Mouse (Mus musculus): Measurements from ENCODE around the gene Zfp454.

Zfp454 gene

GRCm38 (mm10) chr11:50887390-50888128 is at the start of gene Zfp454:
Zfp454 (minus strand) TSS chr11:50887651.
- DNase-seq, result peak; percentile 91

DNA sequence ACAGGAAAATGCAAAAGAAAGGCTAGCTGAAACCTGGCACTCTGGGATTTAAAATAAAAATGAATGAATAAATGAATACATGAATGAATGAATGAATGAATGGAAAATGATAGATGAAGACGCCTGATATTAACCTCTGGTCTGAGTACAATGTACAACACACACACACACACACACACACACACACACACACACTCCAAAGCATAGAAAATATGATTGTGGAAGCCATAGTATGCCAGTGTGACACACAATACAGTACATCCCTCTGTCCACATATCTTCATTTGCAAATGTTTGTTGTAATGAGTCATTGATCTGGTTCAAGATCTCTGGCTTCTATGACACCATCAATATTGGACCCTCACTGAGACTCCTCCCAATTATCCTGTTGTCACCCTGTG is 44.6 kb upstream of the Zfp454 start:
- no peak for DNase-seq

- peak; percentile 88 for DNase-seq
Measured at GRCm38 (mm10) chr11:50931451-50931866, 44.0 kb upstream of the Zfp454 start, which contains the start of gene Zfp354b. Zfp354b (minus strand) TSS chr11:50931633.

GRCm38 (mm10) chr11:50931021-50931420 is 43.6 kb upstream of the Zfp454 start:
- DNase-seq, result no peak

- no peak for DNase-seq
Measured at GRCm38 (mm10) chr11:50930469-50931014, 43.1 kb upstream of the Zfp454 start.

DNA sequence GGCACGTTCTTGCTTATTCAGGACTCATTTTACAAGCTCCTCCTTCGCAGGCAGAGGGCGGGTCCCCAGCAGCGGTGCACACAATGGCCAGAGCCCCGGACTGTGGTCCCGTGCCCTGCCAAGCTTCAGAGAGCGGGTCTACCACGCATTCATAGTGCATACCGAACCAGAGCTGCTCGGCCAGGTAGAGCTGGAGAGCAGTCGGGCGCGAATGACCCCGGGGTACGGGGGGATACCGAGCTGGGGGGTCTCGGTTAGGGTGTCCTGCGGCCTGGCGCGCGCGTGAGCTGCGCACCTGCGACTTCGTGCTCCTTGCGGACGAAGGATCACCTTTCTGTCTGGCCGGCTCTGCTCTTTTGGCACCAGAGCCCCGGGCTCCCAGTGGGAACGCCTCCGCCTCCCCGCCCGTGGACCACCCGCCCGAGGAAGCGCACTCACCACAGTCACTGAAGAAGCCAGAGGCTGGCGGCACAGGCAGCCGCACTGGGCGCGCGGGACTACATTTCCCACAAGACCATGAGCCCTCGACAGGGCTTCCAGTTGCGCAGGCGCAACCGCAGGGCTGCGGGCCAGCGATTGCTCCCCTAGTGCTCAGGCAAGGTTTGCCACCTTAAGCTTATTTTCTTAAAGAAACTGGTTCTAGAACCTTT is 28.3 kb upstream of the Zfp454 start, which contains the start of gene Zfp2:
Gene Zfp2, minus strand, starts transcription at position 495 of the 650 bp plus-strand sequence.
- DNase-seq, result peak; percentile 89

GRCm38 (mm10) chr11:50914461-50914860 is 27.0 kb upstream of the Zfp454 start:
- no peak for DNase-seq

- no peak for DNase-seq
Measured at GRCm38 (mm10) chr11:50913301-50913700, 25.9 kb upstream of the Zfp454 start.

DNA sequence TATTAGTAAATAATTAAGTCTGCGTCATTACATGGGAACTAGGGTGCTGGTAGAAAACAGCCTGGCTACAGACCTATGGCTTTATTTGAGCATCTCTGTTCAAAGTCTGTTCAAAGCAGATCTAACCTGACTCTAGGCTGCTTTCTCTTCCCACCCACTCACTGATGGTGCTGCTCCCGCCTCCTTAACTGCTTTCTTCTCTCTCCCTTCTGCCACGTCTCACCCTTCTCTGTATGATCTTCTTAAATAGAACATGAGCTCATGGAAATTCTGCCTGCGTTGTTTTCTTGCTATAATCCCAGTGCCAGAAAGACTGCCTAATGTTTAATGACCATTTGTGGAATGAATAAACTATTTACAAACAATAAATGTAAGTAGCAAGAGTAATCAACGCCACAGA is 20.7 kb upstream of the Zfp454 start:
- DNase-seq, result no peak

DNA sequence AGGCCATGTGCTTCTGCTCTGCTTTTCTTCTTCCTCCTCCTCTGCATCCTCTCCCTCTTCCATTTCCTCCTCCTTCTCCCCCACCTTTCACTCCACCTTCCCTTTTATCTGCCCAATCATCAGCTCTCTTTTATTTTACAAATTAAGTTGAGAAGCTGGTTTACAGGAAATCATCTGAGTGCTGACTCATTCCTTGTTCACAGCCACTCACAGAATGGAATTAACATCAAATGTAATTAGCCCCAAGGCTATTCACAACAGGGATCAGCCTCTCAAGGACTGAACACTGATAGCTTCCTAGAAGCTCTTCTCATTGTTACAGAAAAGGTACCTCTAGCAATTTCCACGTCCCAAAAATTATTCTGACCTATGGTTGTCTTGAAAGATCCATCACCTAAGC is 9.9 kb upstream of the Zfp454 start:
- no peak for DNase-seq

GRCm38 (mm10) chr11:50892441-50892840 is 5.0 kb upstream of the Zfp454 start:
- no peak for DNase-seq

GRCm38 (mm10) chr11:50886933-50887293 is 538 bp downstream of the Zfp454 start:
- DNase-seq, result no peak

- DNase-seq, result peak; percentile 26
Measured at GRCm38 (mm10) chr11:50886231-50886932, 1.1 kb downstream of the Zfp454 start.

DNA sequence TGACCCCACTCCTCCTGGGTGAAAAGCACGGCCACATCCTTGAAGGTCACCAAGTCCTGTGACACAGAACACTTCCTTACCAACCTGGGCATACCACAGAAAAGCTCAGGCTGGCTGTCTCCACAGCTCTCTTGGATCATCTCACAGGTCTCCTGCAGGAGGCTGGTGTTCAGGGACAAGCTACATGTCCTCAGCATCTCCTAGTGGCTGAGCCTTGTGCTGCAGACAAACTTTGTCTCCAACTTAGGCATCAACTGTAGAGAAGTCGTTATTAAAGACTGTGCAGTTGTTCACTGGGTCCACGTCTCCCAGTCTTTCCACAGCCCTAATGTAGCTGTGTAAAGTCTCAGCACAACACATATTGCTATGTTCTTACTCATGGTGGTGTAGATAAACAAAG is 3.7 kb downstream of the Zfp454 start:
- no peak for DNase-seq

DNA sequence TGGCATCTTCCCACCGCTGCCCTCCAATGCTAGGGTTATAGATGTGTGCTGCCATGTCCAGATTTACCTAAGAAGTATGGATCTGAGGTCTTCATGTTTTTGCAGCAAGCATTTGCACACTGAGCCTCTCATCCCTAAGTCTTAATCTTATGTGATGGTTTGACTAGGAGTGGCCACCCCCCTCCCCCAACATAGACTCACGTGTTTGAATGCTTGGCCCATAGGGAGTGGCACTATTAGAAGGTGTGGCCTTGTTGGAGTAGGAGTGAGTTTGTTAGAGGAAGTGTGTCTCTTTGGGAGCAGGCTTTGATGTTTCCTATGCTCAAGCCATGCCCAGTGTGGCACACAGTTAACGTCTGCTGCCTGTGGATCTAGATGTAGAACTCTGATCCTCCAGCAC is 8.8 kb downstream of the Zfp454 start:
- no peak for DNase-seq

GRCm38 (mm10) chr11:50850989-50851601 is 36.4 kb downstream of the Zfp454 start:
- no peak for DNase-seq

- no peak for DNase-seq
Measured at GRCm38 (mm10) chr11:50850177-50850735, 37.2 kb downstream of the Zfp454 start, which contains the start of gene Grm6. Grm6 (plus strand) TSS chr11:50850685.

DNA sequence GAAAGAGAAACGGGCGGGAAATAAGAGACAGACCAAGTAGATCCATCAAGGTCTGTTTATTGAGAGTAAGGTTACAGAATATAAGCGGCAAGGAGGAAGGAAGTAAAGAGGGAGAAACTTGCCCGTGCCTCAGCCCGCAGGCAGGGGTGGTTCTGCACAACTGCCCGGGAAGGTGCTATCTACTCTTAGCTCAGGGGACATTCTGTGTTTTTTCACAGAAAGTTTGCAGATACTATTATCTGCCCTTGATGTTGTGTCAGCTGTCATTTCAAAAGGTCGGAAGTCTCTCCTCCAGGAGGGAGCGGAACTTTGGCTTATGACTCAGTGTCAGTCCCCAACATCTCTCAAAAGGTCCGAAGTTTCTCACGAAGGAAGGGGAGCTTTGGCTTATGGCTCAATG is 38.1 kb downstream of the Zfp454 start:
- DNase-seq, result no peak

DNA sequence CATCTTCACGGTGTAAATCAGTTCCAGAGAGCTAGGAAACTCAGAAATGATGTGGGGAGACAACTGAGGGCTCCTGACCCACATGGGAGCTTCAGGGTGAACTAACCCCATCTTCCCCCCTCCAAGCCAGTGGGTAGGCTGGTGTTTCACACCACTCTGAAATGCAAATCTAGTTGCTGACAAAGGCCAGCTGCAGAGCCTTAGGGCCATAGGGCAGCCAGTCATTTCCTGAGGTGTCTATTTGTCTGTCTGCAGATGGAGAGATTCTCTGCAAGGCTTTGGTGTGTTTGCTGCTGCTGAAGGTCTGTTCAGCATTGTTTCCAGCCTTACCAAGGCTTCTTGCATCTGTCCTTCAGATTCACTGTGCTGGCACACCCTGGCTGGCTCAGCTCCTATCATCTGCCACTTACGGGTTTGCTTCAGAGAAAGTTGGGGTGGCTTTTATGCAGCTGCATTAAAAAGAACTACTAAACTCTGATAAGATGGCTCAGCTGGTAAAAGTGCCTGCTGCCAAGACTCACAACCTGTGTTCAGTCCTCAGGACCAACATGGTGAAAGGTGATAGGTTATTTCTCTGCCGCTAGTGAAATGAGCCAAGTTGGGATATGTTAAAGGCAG is 38.8 kb downstream of the Zfp454 start:
- no peak for DNase-seq

DNA sequence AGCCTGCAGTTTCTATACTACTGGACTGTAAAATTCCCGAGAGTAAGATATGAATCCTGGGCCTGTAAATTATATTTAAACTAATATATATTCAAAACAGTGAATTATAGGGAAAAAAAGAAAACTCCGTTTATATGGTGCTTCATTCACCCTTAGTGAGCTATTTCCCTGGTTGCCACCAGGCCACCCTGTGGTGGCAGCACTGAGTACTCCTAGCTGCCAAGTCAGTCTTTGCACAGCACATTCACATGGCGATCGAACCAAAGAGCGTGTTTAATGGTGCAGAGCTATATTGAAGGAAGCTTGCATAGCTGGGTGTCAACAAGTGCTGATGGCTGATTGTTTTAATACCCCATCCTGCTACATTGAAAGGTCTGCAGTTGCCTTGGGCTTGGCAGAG is 40.4 kb downstream of the Zfp454 start:
- DNase-seq, result no peak

DNA sequence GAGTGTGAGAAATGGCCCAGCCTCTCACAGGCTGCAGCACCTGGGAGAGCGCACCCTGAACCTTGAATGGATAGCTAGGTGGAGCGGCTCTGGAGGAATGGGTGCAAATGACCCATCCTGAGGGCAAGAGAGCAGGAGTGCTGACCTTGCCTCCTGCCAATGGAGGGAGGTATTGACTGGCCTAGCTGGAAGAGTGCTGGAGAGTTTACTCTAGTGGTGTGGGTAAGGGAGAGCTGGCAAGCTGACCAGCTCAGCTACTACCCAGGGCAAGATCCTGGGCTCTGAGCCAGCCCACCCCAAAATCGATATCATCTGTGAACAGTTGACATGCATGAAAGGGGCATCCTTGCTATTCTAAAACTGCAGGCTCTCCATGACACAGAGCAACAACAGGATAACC is 41.5 kb downstream of the Zfp454 start:
- DNase-seq, result no peak

Measured in cerebellum, adult 8-10 months (tissue).